Mouse (Mus musculus) stomach, embryonic 14.5 days (tissue): ENCODE results near the gene Foxj2. TPM values are rescaled to one million over a fixed set of nuclear protein-coding genes. Genes with fewer than 3 reads are reported as not detected.

Source experiments
- ATAC-seq: fragments of 200-750 bp; cut with Nextera tagmentation; 2 replicates; pipeline ENCODE4 v1.8.0; 2017; ENCODE audit warnings: low read depth, moderate TSS enrichment; ENCODE audit not compliant: insufficient number of reproducible peaks, insufficient read depth, low FRiP score
- H3K27ac ChIP-seq: fragments of 300-500 bp; sonication (generic); 2 replicates; pipeline ENCODE4 v1.5.1; 2014; ENCODE audit warnings: mild to moderate bottlenecking, low read length, moderate library complexity, mixed read lengths
- H3K27me3 ChIP-seq: fragments of 300-500 bp; sonication (generic); 2 replicates; pipeline ENCODE4 v1.6.1; 2014; ENCODE audit warnings: low read length, control low read depth, mixed read lengths; ENCODE audit not compliant: control insufficient read depth, insufficient read depth
- H3K36me3 ChIP-seq: fragments of 300-500 bp; sonication (generic); 2 replicates; pipeline ENCODE4 v1.6.1; 2014; ENCODE audit warnings: mild to moderate bottlenecking, control low read depth, low read length, moderate library complexity, mixed read lengths; ENCODE audit not compliant: control insufficient read depth, insufficient read depth
- H3K4me1 ChIP-seq: fragments of 300-500 bp; sonication (generic); 2 replicates; pipeline ENCODE4 v1.6.1; 2014; ENCODE audit warnings: low read length, control low read depth, mixed read lengths; ENCODE audit not compliant: control insufficient read depth, insufficient read depth
- H3K4me2 ChIP-seq: fragments of 300-500 bp; sonication (generic); replicated peaks from 2 replicates; pipeline ENCODE4 v1.6.1; 2014; ENCODE audit warnings: low read depth, low read length, control low read depth
- H3K4me3 ChIP-seq: fragments of 300-500 bp; sonication (generic); 2 replicates; pipeline ENCODE4 v1.5.1; 2014; ENCODE audit warnings: low read depth, low read length, control low read depth
- H3K9ac ChIP-seq: fragments of 300-500 bp; sonication (generic); replicated peaks from 2 replicates; pipeline ENCODE4 v1.6.1; 2014; ENCODE audit warnings: low read depth, mild to moderate bottlenecking, control low read depth, low read length, moderate library complexity, mixed read lengths
- H3K9me3 ChIP-seq: fragments of 300-500 bp; sonication (generic); 2 replicates; pipeline ENCODE4 v1.6.1; 2016; ENCODE audit warnings: low read depth, low read length, control low read depth; ENCODE audit not compliant: control insufficient read depth
- WGBS: fragments of 180-500 bp; shearing (Covaris S2); extraction: QIAGEN DNeasy Blood & Tissue Kit; methylation state at CpG from one replicate; pipeline ENCODE4 v1.1.7; 2014; 5-methylcytosine and 5-hydroxymethylcytosine counted together
- polyA plus RNA-seq: library from polyadenylated mRNA; unstranded; fragments of >200 nt; fragmentation: Nextera tagmentation; extraction: Ambion mirVana; gene quantifications from 2 replicates; pipeline ENCODE4 v1.2.1, GENCODE M21; 2014

The Foxj2 gene
- polyA plus RNA-seq, 1 experiment from 2014 or later, result 6.7 TPM

GRCm38 (mm10) chr6:122784866-122785265 is 34.8 kb upstream of the Foxj2 start:
- WGBS, result 93% methylated on average over 3 of the region's 3 CpGs
- H3K27me3 ChIP-seq, result no peaks in the 10 kb centered on the region
- no peak overlapping the region for H3K4me2 ChIP-seq
- H3K9ac ChIP-seq, result no peak overlapping the region
- no peaks in the 10 kb centered on the region for H3K36me3 ChIP-seq
- no peaks in the 10 kb centered on the region for H3K4me1 ChIP-seq
- H3K27ac ChIP-seq, result no peak overlapping the region
- H3K4me3 ChIP-seq, result no peak overlapping the region
- ATAC-seq, result no peak
- H3K9me3 ChIP-seq, result no peaks in the 10 kb centered on the region

GRCm38 (mm10) chr6:122786275-122786674 is 33.4 kb upstream of the Foxj2 start:
- H3K4me2 ChIP-seq, result no peak overlapping the region
- no peak for ATAC-seq
- no peaks in the 10 kb centered on the region for H3K9me3 ChIP-seq
- H3K36me3 ChIP-seq, result no peaks in the 10 kb centered on the region
- H3K27me3 ChIP-seq, result no peaks in the 10 kb centered on the region
- no peak overlapping the region for H3K4me3 ChIP-seq
- no peaks in the 10 kb centered on the region for H3K4me1 ChIP-seq
- WGBS, result 37% methylated on average over 5 of the region's 5 CpGs
- H3K9ac ChIP-seq, result no peak overlapping the region
- H3K27ac ChIP-seq, result no peak overlapping the region

- no peaks in the 10 kb centered on the region for H3K36me3 ChIP-seq
- no peak overlapping the region for H3K27ac ChIP-seq
- no peak for ATAC-seq
- 65% methylated on average over 8 of the region's 8 CpGs for WGBS
- no peak overlapping the region for H3K4me3 ChIP-seq
- H3K9ac ChIP-seq, result no peak overlapping the region
- H3K4me1 ChIP-seq, result no peaks in the 10 kb centered on the region
- H3K9me3 ChIP-seq, result no peaks in the 10 kb centered on the region
- H3K4me2 ChIP-seq, result no peak overlapping the region
- no peaks in the 10 kb centered on the region for H3K27me3 ChIP-seq
Observed at GRCm38 (mm10) chr6:122795254-122795935, 24.3 kb upstream of the Foxj2 start.

GRCm38 (mm10) chr6:122800640-122801300 is 18.9 kb upstream of the Foxj2 start:
- H3K9ac ChIP-seq, result peak overlapping the region; percentile 53; the same call in 1 of the 2 replicates
- no peak for ATAC-seq
- no peaks in the 10 kb centered on the region for H3K9me3 ChIP-seq
- WGBS, result 42% methylated on average over 10 of the region's 10 CpGs
- H3K4me2 ChIP-seq, result peak overlapping the region; percentile 98
- no peak overlapping the region for H3K27ac ChIP-seq
- H3K4me3 ChIP-seq, result peak overlapping the region; percentile 50
- no peaks in the 10 kb centered on the region for H3K27me3 ChIP-seq
- H3K4me1 ChIP-seq, result peaks cover 4% of the 10 kb centered on the region; the same call in 1 of the 2 replicates
- no peaks in the 10 kb centered on the region for H3K36me3 ChIP-seq

- WGBS, result under 1% methylated on average over 46 of the region's 46 CpGs
- Histone ChIP-seq H3K9ac (peak within 1 kb of the TSS; percentile 53), H3K4me1 (peaks cover 4% of the 10 kb centered on the region; the same call in 1 of the 2 replicates), H3K9me3 (no peaks in the 10 kb centered on the region), H3K27me3 (no peaks in the 10 kb centered on the region), H3K4me2 (peak within 1 kb of the TSS; percentile 98), H3K36me3 (no peaks in the 10 kb centered on the region), H3K4me3 (peak within 1 kb of the TSS; percentile 50), H3K27ac (no peak within 1 kb of the TSS)
- ATAC-seq, result peak; percentile 63; the same call in 1 of the 2 replicates
Observed at GRCm38 (mm10) chr6:122801301-122801800, 18.4 kb upstream of the Foxj2 start, which contains the start of gene Slc2a3. Slc2a3 (minus strand) TSS chr6:122801640.

GRCm38 (mm10) chr6:122801801-122802514 is 17.8 kb upstream of the Foxj2 start:
- 3% methylated on average over 34 of the region's 34 CpGs for WGBS
- H3K4me3 ChIP-seq, result peak overlapping the region; percentile 50
- H3K4me1 ChIP-seq, result peaks cover 4% of the 10 kb centered on the region; the same call in 1 of the 2 replicates
- H3K27me3 ChIP-seq, result no peaks in the 10 kb centered on the region
- H3K9me3 ChIP-seq, result no peaks in the 10 kb centered on the region
- peak; percentile 34; the same call in 1 of the 2 replicates for ATAC-seq
- no peaks in the 10 kb centered on the region for H3K36me3 ChIP-seq
- H3K9ac ChIP-seq, result peak overlapping the region; percentile 53
- H3K27ac ChIP-seq, result no peak overlapping the region
- H3K4me2 ChIP-seq, result peak overlapping the region; percentile 98

- Histone ChIP-seq H3K36me3 (no peaks in the 10 kb centered on the region), H3K4me1 (peaks cover 4% of the 10 kb centered on the region; the same call in 1 of the 2 replicates), H3K9ac (no peak overlapping the region), H3K27ac (no peak overlapping the region), H3K4me3 (no peak overlapping the region), H3K4me2 (no peak overlapping the region), H3K9me3 (no peaks in the 10 kb centered on the region), H3K27me3 (no peaks in the 10 kb centered on the region)
- 18% methylated on average over 5 of the region's 5 CpGs for WGBS
- ATAC-seq, result peak; percentile 20; the same call in 1 of the 2 replicates
Observed at GRCm38 (mm10) chr6:122804418-122804817, 15.3 kb upstream of the Foxj2 start.

GRCm38 (mm10) chr6:122810022-122810614 is 9.6 kb upstream of the Foxj2 start:
- Histone ChIP-seq H3K36me3 (no peaks in the 10 kb centered on the region), H3K9me3 (no peaks in the 10 kb centered on the region), H3K4me1 (0 out of 2 replicates have a peak, but pooled peaks cover 2% of the 10 kb centered on the region), H3K4me3 (peak overlapping the region; percentile 56), H3K4me2 (peak overlapping the region; percentile 65), H3K27ac (peak overlapping the region; percentile 100), H3K9ac (peak overlapping the region; percentile 25; the same call in 1 of the 2 replicates), H3K27me3 (no peaks in the 10 kb centered on the region)
- ATAC-seq, result no peak
- WGBS, result 1% methylated on average over 11 of the region's 11 CpGs
